Mouse (Mus musculus): ENCODE measurements around the gene Btbd11.

Btbd11 gene

DNA sequence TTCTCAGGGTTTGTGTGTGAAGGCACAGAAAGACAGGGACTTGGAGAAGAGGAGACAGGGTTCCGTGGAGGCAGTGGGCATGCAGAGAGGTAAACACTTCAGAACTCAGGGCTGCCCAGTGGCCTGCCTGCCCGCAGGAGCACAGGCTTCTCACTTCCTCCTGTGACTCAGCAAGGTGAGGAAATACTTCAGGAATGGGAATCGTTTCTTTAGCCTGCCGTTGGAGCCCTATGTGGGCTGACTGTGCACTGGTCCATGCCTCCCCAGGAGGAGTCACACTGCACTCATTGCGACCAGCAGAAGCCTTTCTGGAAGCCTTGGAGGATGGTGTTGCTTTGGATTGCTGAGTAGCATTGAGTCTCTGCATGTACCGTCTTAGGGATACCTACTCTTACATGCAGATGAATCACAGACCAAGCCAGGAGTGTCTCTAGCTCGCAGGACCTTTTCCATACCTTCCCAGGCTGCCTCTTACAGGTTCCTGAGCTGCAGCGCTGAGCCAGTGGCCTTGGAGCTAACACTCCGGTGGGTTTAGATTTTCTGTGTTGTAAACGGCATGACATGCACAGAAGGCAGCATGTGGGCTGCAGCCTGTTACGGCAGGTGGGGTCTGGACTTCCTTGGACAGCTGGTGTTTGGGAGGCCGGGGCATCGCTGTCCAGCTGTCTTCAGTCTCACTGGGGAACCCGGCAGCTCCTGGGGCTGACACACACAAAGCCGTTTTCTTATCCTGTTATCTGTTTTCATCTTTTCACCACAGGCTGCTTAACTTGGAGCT, 34.4 kb downstream of the Btbd11 start:
- no peak for DNase-seq (ENCODE audit: low read depth, low spot score)

DNA sequence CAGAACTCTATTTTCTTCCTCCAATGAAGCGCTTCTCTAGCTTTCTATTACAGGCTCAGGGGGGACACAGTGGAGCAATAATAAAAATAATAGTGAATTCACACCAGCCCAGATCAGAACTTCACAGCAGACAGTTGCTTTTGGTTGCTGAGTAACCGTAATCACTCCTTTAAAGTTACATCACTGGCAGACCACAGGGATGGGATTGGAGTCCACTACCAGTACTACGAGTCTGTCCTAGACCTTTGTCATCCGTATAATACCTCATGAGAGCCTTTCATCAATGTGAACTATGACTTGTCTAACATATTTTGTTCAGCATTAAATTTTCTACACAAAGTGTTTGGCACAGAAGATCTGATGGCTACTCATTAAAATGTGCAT, 35.0 kb downstream of the Btbd11 start:
- no peak for DNase-seq (ENCODE audit: low read depth, low spot score)

DNA sequence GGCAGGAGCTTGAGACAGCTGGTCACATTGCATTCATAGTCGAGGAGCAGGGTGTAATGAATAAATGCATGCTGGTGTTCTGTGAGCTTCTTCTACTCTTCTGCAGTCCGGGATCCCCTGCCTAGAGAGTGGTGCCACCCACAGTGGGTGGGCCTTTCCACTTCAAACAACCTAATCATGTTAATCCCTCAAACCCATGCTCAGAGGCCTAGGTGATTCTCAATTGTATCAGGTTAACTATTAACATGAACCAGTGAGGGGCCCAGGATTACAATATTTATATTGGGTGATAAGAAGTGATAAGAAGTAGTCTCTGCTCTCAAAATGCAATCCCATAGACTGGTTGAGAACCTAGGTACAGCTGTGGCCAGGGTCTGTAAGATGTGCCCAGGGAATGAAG, 39.1 kb downstream of the Btbd11 start:
- no peak for DNase-seq (ENCODE audit: low read depth, low spot score)

DNA sequence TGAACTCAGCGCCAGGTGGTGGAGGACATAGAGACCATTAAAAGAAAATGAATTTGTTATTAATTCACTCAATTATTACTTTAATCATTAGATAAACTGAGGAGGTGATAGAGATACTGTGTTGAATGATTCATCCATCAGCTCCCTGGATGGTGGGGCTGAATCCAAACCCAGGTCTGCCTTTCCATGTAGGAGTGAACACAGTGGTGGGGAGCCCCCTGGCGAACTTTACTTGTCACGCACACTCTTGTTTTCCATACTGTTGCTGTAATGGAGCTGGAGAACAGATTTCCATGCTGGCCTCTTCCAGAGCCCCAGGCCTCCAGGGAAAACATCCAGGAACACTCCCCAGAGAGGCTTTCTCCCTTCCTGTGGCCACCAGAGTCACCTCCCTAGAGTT, 50.6 kb downstream of the Btbd11 start:
- no peak for DNase-seq (ENCODE audit: low read depth, low spot score)

DNA sequence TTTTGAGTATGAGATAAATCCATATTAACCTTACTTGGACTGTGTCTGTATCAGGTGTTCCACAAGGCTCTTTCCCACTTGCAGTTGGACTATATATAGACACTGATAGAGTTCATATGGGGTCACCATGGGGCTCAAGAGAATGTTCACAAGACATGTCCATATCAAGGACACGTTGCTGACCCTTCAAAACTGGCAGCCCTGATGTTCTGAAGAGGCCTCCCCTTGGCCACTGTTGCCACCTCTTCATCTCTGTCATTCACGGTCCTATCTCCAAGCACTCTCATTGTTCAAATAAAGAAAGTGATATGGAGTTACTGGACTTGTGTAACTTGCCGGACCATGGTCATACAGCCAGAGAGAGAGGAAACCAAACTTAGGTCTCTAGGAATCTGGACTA, 56.8 kb downstream of the Btbd11 start:
- DNase-seq (ENCODE audit: low read depth, low spot score), result no peak

DNA sequence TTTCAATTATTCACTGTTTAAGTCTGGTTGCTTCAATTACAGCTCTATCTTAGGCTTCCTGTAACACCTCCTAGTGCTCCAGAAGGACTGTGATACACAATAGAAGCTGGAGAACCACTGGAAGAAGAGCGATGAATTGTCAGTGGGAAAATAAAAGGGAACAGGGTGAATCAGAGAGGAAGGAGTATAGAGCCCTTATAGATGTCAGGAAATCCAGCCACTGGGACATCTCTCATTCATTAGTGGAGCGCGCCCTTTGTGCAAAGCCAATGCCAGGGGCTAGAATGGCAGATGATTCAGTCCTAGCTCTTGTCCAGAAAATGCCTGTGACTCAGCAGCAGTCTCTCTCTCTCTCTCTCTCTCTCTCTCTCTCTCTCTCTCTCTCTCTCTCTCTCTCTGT, 59.3 kb downstream of the Btbd11 start:
- no peak for DNase-seq (ENCODE audit: low read depth, low spot score)

DNA sequence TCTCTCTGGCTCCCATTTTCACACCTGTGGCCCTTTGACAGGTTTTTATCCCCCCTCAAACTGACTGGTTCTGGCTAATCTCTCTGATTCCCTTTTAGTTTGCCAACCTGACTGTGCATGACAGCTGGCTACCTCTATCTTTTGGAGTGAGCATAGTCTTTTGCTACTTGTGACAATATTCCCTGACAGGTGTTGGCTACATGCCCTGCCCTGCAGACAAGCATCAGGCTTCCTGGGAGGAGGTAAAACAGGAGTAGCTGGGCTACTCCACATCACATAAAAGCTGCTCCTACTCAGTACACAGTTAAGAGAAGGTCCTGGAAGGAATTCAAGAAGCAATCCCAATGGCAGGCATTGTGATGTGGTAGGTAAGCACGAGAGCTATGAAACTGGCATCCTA, 60.1 kb downstream of the Btbd11 start:
- DNase-seq (ENCODE audit: low read depth, low spot score), result no peak

DNA sequence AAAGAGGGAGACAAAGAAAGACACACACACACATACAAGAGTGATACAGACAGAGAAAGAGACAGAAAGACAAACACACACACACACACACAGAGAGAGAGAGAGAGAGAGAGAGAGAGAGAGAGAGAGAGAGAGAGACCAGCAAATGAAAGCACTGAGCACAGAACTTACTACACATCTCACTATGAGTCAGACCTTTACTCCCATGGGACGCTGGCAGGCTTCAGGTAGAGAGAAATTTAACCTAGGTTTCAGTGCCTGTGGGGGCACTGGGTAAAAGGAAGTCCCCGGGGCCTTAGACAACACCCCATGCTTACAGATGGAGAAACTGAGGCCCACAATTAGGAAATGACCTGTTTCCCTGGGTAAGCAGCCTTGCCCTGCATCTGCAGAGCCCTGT, 61.3 kb downstream of the Btbd11 start:
- DNase-seq (ENCODE audit: low read depth, low spot score), result no peak

DNA sequence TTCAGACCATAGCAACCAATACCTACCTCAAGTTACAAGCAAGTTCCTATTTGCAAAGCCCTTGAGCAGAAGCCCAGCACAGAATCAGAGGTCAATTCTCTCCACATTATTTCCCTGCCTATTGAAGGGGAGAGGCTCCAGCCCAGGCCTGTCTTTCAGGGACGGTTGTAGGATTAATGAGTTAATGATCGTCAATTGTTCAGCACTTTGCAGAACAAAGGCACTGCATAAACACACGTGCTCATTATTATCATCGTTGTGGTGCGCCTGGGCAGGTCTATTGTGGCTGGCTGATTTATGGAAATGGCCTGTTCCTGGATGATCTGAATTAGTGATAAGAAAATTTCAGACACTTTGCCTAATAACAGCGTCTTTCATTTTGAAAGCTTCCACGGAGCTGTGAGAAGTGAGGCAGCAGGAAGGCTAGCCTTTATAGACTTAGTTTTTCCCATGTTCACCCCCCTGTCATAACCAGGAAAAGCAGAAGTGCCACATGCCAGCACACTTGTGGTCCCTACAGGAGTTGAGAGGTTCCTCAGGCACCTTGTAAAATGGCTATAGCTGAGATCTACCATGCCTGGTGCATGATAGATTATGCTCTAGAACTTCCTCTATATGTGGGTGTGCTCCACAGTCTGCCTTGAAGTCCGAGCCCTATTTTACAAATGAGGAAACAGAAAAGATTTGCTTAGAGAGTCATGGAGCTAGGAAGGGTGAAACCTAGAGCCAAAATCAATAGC, 65.2 kb downstream of the Btbd11 start:
- DNase-seq (ENCODE audit: low read depth, low spot score), result no peak

DNA sequence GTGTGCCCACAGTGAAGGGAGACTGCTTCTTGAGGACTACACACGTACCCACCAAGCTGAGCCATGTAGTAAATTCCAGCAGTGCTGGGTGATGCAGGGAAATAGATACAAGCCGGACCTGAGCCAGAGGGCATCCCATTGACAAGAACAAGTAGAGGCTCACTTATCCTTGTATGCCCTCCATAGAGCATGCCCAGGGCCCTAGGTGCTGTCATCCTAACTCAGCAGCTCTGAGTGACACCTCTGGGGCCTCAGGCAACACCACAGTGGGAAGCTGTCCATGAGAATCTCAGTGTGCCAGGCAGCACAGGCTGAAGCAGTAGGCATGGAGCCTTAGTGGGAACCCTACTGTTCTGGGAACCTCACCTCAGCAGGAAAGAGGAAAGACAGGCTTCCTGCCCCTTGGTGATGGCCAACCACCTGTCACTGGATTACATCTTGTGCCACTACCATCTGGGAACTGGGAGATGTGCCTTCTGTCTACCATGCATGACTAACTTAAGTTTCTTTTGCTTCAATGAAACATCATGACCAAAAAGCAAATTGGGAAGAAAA, 66.7 kb downstream of the Btbd11 start:
- no peak for DNase-seq (ENCODE audit: low read depth, low spot score)

DNA sequence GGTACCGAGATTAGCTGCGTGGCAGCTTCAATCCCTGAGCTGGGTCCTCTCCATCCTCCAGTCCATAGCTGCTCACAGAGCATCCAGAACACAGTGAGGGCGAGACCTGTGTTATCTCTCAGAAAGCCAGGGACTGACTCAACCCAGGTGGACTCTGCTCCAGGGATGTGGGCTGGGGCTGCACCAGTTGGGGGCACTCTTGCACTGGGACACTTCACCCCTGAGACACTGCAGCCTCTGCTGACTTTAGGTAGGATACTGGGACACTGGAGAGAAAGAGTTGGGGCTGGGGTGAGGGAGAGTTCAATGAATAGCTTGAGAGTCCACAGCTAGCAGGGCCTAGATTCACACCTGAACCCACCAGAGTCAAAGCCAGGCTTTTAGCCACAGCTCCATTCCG, 69.4 kb downstream of the Btbd11 start:
- no peak for DNase-seq (ENCODE audit: low read depth, low spot score)

DNA sequence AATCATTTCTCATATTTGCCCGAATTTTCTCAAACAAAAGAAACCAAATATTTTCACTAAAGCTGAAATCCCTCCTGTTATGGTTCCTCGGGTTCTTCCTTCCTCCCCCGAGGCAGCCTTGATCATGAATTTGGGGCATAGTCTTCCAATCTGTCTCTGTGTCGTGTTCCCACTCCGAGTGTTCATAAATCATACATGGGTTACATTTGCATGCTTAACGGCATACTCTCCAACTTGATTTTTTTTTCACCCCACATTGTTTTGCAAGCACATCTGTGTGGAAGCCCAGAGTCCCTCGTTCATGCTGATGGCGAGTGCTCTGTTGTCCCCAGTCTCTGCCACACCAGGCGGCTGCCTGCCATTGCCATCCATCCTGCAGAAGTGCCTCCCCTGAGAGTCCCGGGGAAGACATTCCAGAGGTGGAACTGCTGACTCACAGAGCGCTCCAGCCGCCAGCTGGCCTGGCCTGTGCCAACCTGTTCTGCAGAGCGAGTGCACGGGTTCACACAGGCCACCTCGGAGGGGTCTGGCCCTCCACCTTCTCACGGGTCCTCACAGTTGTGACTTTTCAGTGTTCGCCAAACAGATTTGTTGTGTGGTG, 72.2 kb downstream of the Btbd11 start:
- no peak for DNase-seq (ENCODE audit: low read depth, low spot score)

DNA sequence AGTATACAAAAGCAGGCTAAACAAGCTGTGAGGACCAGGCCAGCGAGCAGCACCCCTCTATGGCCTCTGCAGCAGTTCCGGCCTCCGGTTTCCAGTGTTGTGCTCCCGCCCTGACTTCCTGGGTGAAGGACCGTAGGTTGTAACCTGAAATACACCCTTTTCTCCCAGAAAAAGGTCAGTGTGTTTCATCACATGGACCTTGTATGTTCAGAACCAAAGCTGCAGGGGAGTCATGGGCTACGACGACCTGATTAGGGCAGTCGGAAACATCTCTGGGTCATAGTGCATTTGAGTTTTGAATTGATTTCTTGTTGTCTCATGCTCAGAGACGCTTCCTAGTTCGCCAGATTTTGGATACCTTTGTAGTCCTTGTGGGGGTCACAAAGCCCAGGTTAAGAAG, 74.1 kb downstream of the Btbd11 start:
- no peak for DNase-seq (ENCODE audit: low read depth, low spot score)

DNA sequence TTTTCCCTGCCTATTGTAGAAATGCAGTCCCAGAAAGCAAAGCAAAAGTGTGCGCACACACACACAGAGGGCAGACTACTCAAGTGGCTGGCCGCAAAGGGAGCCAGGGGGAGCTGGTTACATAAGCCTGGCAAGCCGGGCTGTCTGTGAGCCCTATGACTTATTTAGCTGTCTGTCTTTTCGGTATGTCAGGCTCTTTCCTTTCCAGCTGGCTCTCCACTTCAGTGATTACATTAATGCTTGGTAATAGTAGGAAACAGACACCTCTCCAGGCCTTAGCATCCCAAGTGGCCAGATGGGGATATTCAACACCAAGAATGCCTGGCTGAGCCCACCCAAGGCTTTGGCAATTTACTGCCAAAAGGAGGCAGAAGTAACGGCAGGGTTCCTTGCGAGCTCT, 77.5 kb downstream of the Btbd11 start:
- DNase-seq (ENCODE audit: low read depth, low spot score), result no peak

DNA sequence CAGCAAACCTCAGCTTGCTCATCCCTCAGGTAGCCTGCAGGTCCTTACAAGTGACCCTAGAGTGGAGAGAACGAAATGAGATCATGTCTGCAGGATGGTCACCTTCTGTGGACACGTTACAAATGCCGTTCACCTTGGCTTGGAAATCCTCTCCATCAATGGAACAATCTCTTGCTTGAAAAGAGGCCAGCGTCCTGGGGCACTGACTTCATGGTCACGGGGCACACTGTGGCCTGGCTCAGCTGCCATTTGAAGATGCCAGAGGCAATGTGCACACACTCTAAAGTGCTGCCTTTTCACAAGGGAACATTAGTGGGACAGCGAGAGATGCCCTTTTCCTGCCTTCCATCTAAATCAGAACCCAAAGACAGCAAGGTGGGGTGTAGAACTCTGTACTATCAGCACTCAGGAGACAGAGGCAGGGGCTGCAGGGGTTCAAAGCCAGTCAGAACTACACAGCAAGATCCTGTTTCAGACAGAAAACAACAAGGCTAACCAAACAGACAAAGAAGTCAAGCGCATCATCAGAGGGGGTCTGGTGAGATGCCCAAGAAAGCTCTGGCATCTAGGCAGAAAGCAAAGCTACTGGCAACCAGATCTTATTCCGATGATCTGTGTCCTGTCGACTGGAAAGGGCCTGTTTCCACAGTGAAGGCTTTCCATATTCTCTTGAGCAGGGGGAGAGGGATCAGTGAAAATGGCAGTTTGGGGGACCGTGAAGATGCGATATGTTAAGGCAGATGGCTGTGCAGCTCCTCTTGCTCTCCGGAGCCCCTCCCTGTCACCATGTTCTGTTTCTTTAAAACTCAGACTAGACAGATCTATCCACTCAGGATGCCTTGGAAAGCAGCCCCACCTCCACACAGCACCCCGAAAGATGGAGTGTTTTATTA, 79.1 kb downstream of the Btbd11 start:
- no peak for DNase-seq (ENCODE audit: low read depth, low spot score)

DNA sequence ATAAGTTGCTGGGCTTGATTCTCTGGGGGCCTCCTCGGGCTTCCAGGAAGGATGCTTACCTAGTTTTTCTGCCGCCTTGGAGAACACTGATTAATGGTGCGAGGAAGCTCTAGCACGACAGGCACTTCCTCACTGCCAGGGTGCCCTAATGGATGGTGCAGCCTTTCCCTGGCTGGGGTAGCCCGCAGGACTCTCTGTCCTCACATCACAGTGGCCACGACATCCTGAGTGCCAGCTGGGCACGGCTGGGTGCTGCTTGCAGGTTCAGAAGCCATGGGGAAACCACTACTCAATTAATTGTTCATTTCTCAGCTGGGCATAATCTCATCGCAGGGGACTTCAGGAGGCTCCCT, 79.8 kb downstream of the Btbd11 start:
- DNase-seq (ENCODE audit: low read depth, low spot score), result no peak

DNA sequence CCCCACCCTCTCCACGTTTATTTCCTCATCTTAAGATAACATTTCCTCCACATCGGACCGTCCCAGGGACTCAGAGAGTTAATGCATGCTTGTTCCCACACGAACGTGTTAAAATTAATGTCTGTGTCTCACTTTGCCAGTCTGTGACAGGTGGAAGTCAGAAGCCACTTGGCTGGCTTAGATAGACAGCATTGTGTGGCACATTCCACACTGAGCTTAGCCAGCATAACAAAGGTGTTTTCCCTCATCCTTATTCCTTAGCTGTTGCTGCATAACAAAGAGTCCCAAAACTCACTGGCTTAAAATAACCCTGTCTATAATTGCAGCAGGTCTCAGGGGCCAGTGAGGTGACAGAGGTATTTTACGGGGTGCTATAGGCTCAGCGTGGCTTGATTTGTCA, 80.8 kb downstream of the Btbd11 start:
- no peak for DNase-seq (ENCODE audit: low read depth, low spot score)

DNA sequence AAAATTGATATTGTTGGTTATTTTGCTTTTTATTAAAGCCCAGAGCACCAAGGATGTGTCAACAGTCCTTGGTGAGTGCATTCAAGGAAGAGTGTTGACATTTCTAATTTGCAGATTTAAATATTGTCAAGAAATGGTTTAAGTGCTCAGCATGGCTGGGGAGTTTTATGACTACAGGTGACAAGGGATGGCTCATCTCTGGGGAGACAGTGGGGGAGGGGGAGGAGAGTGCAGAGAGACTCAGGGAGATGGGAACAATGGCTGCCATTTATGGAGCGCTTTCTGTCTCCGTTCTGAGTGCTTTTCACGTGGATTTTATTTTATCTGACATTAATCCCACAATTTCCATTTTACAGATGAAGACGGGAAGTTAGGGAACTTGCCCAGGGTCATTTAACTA, 81.9 kb downstream of the Btbd11 start:
- no peak for DNase-seq (ENCODE audit: low read depth, low spot score)

DNA sequence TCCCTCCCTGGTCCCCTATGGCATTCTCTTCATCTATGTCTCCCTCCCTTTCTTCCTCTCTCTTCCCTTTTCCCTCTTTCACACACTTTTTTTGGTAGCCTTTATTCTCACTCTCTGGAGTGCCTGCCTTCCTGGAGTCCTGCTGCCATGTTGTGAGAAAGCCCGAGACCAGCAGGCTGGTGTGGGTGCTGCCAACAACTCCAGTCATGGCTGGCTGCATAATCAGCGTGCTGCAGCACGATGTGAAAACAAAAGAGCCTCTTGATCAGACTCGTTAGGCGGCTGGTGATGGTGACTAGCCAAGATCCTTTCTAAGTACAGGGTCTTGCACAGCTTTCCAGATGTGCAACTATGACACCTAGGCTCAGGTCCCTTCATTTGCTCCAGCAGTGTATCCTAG, 82.7 kb downstream of the Btbd11 start:
- no peak for DNase-seq (ENCODE audit: low read depth, low spot score)

DNA sequence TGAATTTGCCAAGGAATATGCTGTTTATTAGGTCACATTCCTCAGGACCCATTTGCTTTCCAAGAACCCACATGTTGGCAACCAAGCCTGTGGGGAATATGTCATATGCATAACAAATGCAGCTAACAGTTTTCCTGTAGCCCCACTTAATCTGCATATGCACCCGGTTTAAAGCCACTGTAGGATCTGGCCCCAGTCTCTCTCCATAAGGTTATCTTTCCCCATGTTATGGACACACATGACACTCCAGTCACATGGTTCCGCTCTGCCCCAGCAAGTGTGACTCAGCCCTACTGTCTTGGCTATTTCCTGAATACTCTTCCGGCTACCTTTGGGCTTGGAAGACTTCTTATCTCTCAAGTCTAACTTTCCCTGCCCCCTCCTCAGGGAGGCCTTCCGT, 86.7 kb downstream of the Btbd11 start:
- DNase-seq (ENCODE audit: low read depth, low spot score), result no peak

DNA sequence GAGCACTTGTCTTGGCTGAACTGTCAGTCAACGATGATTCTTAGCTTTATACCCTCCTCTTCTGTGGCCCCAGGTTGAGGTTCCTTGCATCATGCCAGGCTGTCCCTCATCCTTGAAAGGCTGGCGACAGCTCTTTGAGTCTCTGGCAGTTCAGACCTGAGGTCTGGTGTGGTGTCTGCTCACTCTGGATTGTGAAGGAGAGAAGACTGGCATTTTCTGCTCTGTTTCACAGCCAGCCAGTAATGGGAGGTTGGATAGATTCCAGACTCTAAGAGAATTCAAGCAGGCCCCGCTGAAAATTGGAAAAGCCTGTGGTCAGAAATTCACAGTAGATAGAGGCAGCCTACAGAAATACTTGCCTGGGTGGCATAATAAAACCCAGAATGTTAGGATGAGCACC, 87.3 kb downstream of the Btbd11 start:
- DNase-seq (ENCODE audit: low read depth, low spot score), result no peak
